ENCODE assay signal across 21 mouse cellular contexts in the genomic region with DNA sequence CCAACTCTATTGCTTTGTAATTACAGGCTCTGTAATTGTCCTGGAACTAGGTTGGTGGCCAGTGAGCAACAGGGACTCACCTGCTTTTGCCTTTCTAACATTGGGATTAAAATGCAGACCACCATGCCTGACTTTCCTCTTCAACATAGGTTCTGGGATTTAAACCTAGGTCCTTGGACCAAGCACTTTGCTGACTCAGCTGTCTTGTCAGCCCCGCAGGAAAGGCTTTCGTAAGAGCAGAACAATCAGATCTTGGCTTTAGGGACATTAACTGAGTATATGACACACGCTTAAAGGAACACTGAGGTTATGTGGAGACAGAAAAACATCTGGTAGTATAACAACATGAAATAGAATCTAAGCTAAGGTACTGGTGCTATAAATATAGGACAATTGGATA. TPM values are rescaled to one million over a fixed set of nuclear protein-coding genes. Genes with fewer than 3 reads are reported as not detected.
A peak's percentile ranks its signal among the peaks of the same experiment; 100 is the strongest.
DNase-seq lines count a peak whose midpoint lies in the region; TF ChIP-seq lines count a peak whose summit lies in the region.
"Had no signal": no experiment of that assay in that cellular context is flagged by ENCODE, and none has a peak within 500 bp of the region (broad histone marks: within the 10 kb centered on the region; RNA-seq: fewer than 3 reads in every experiment).

No protein-coding gene starts in this region.

- peak; percentile 57 for DNase-seq in heart, adult 11 months
- DNase-seq in heart, adult 18-20 months, result no peak
- DNase-seq in 416B (ENCODE audit: low read depth) (peak; percentile 37), ES-E14 (ENCODE audit: low read depth, low spot score) (no peak)
- DNase-seq in left cerebral cortex, adult 9 months (ENCODE audit: low spot score in 2 of 2), result no peak
- no peak for DNase-seq in adrenal gland, adult (ENCODE audit: inconsistent age in 2 of 2, low spot score in 1 of 2)
- DNase-seq: adrenal gland, adult 2 months; adrenal gland, postnatal 10 days; adrenal gland, postnatal 25 days; cerebellum, adult 11 months; cerebellum, adult 18-20 months; cerebellum, adult 8-10 months; cerebellum, adult 9-11 months; cerebellum, postnatal 14 days; cerebellum, postnatal 36 days; forebrain, postnatal 0 days had no signal

- in situ Hi-C loops in ES-E14 (cut with MboI; ENCODE audit: low sequenced_read_pairs in 2 of 2, unreplicated experiment in 2 of 2), result no loop called here

- no peaks in the 10 kb centered on the region for H3K36me3 ChIP-seq in ES-E14 (ENCODE audit: control insufficient read depth, insufficient read depth, low read length, poor library complexity, severe bottlenecking)
- H3K36me3 ChIP-seq: embryonic facial prominence, embryonic 10.5 days; embryonic facial prominence, embryonic 12.5 days; forebrain, embryonic 15.5 days had no signal

- H3K9me3 ChIP-seq in ES-E14 (ENCODE audit: control insufficient read depth, insufficient read depth, low read depth, low read length), result no peaks in the 10 kb centered on the region
- H3K9me3 ChIP-seq: embryonic facial prominence, embryonic 10.5 days; embryonic facial prominence, embryonic 12.5 days; forebrain, embryonic 13.5 days; forebrain, embryonic 15.5 days had no signal

- H3K4me3 ChIP-seq in ES-E14 (ENCODE audit: insufficient read depth in 1 of 2, low read depth in 1 of 2, low read length in 2 of 2, poor library complexity in 1 of 2, severe bottlenecking in 1 of 2), result no peak overlapping the region
- H3K4me3 ChIP-seq: embryonic facial prominence, embryonic 10.5 days; embryonic facial prominence, embryonic 12.5 days; forebrain, embryonic 13.5 days; forebrain, embryonic 15.5 days had no signal

- no peak overlapping the region for H3K27ac ChIP-seq in ES-E14 (ENCODE audit: insufficient read depth, low read depth, low read length, poor library complexity, severe bottlenecking)
- H3K27ac ChIP-seq: embryonic facial prominence, embryonic 10.5 days; embryonic facial prominence, embryonic 12.5 days; forebrain, embryonic 13.5 days; forebrain, embryonic 15.5 days had no signal

- no peaks in the 10 kb centered on the region for H3K4me1 ChIP-seq in ES-E14 (ENCODE audit: control insufficient read depth in 2 of 2, insufficient read depth in 2 of 2, low read length in 2 of 2, poor library complexity in 1 of 2)
- H3K4me1 ChIP-seq: embryonic facial prominence, embryonic 10.5 days; embryonic facial prominence, embryonic 12.5 days; forebrain, embryonic 13.5 days; forebrain, embryonic 15.5 days had no signal

- no peak overlapping the region for H3K9ac ChIP-seq in ES-E14 (ENCODE audit: insufficient read depth, low read depth, low read length, poor library complexity, severe bottlenecking)
- H3K9ac ChIP-seq: embryonic facial prominence, embryonic 12.5 days; forebrain, embryonic 13.5 days; forebrain, embryonic 15.5 days; forebrain, postnatal 0 days had no signal

TF ChIP-seq in ES-E14, 5 proteins besides CTCF, POLR2A, EP300 and RAD21:
- TF ChIP-seq MAFK (IDR thresholded peaks at IDR 0.05; ENCODE audit: insufficient read depth, low read depth, low read length) (peak; percentile 89), ZC3H11A (IDR thresholded peaks at IDR 0.05; ENCODE audit: borderline replicate concordance, low read depth, low read length) (no peak)

RNA-seq across cellular contexts. Expression of a gene that starts 23.0 kb away (rescaled TPM):
- total RNA-seq in heart, adult 18-20 months (2021), result 10 to 100 TPM; 13.4 to 15.5 TPM
- total RNA-seq in ES-E14 (2012; rRNA removed), result 12.6 and 25.3 TPM in 2 replicates

RNA-seq across cellular contexts. Expression of a gene that starts 54.9 kb away (rescaled TPM):
- 1 to 10 TPM; 4.2 to 4.4 TPM for total RNA-seq in heart, adult 18-20 months (2021)
- total RNA-seq in ES-E14 (2012; rRNA removed), result not detected in 2 replicates
- total RNA-seq: common myeloid progenitor, adult 5-6 weeks; forebrain, postnatal 0 days had no signal

Comparison
In these comparisons a context has a peak if more than half of its experiments do, and no peak if none do; other contexts are left out.
1. DNase-seq: peak in heart, adult 11 months (single experiment) and 416B (single experiment); none in heart, adult 18-20 months (0 of 2), ES-E14 (single experiment), left cerebral cortex, adult 9 months (0 of 2) and adrenal gland, adult (0 of 2).